Mouse (Mus musculus) lung, postnatal 25 days (tissue): ENCODE measurements at regions not wholly inside any gene's neighbourhood (a gene's known extent, or its start where the extent isn't known, plus 50 kb on each side); places are given as distances from the start of the nearest gene placed in this dataset.
"Not testable (repeated sequence)": the region's sequence is repeated elsewhere in the genome, so short reads cannot be mapped to it uniquely, and the experiment has no call there.

Experiments used
- DNase-seq: peaks from one replicate; pipeline ENCODE4 v3.0.0; 2022; ENCODE audit warnings: low spot score

GRCm38 (mm10) chr4:55279351-55279750, 70.5 kb upstream of the Rad23b start:
- not testable (repeated sequence) for DNase-seq

GRCm38 (mm10) chr4:55280706-55281105, 69.1 kb upstream of the Rad23b start:
- no peak for DNase-seq

GRCm38 (mm10) chr4:55281486-55282096, 68.3 kb upstream of the Rad23b start:
- DNase-seq: no peak

GRCm38 (mm10) chr4:55282474-55282873, 67.4 kb upstream of the Rad23b start:
- DNase-seq: no peak

- no peak for DNase-seq
These were observed 65.1 kb upstream of the Rad23b start for GRCm38 (mm10) chr4:55284722-55285225.

- DNase-seq: no peak
These were observed 64.2 kb upstream of the Rad23b start for GRCm38 (mm10) chr4:55285641-55286040.

- no peak for DNase-seq
These were observed 61.4 kb upstream of the Rad23b start for GRCm38 (mm10) chr4:55288456-55288855.

GRCm38 (mm10) chr4:55292277-55292676, 57.6 kb upstream of the Rad23b start:
- DNase-seq: no peak

GRCm38 (mm10) chr4:55292701-55293100, 57.1 kb upstream of the Rad23b start:
- DNase-seq: no peak

GRCm38 (mm10) chr4:55293347-55294079, 56.3 kb upstream of the Rad23b start:
- no peak for DNase-seq

GRCm38 (mm10) chr4:55294255-55294687, 55.6 kb upstream of the Rad23b start:
- DNase-seq: no peak

- DNase-seq: no peak
These were observed 52.0 kb upstream of the Rad23b start for GRCm38 (mm10) chr4:55297841-55298240.
